Mouse (Mus musculus) kidney, postnatal 4 days (tissue): Measurements from ENCODE around the gene Sergef.
A peak's percentile ranks its signal among the peaks of the same experiment; 100 is the strongest.

ENCODE experiments used
- DNase-seq, 2 experiments: peaks; one replicate each; pipeline ENCODE4 v3.0.0; 2021; ENCODE audit warnings: mixed read lengths in 2 of 2

Sergef gene

GRCm38 (mm10) chr7:46572803-46573594, 66.6 kb downstream of the Sergef start:
- DNase-seq = no peak

- DNase-seq = peak; percentile 53 to 59
Measured at GRCm38 (mm10) chr7:46569509-46569908, 70.1 kb downstream of the Sergef start.

GRCm38 (mm10) chr7:46566318-46567007, 73.1 kb downstream of the Sergef start:
- DNase-seq = no peak

GRCm38 (mm10) chr7:46565374-46565773, 74.2 kb downstream of the Sergef start:
- DNase-seq = no peak

- no peak for DNase-seq
Measured at GRCm38 (mm10) chr7:46563801-46564200, 75.8 kb downstream of the Sergef start.

- DNase-seq = no peak
Measured at GRCm38 (mm10) chr7:46560061-46560460, 79.5 kb downstream of the Sergef start.

GRCm38 (mm10) chr7:46559643-46560042, 80.0 kb downstream of the Sergef start:
- peak; percentile 28 to 31 for DNase-seq

GRCm38 (mm10) chr7:46559006-46559405, 80.6 kb downstream of the Sergef start:
- no peak for DNase-seq

GRCm38 (mm10) chr7:46557996-46558395, 81.6 kb downstream of the Sergef start:
- DNase-seq = no peak

GRCm38 (mm10) chr7:46557387-46557786, 82.2 kb downstream of the Sergef start:
- no peak for DNase-seq

- DNase-seq = no peak
Measured at GRCm38 (mm10) chr7:46556358-46557118, 83.1 kb downstream of the Sergef start.

- DNase-seq = no peak
Measured at GRCm38 (mm10) chr7:46555731-46556130, 83.9 kb downstream of the Sergef start.

GRCm38 (mm10) chr7:46554855-46555254, 84.8 kb downstream of the Sergef start:
- no peak for DNase-seq

- no peak for DNase-seq
Measured at GRCm38 (mm10) chr7:46554003-46554402, 85.6 kb downstream of the Sergef start.

GRCm38 (mm10) chr7:46551935-46552752, 87.5 kb downstream of the Sergef start:
- DNase-seq = no peak

GRCm38 (mm10) chr7:46551173-46551572, 88.4 kb downstream of the Sergef start:
- no peak for DNase-seq

GRCm38 (mm10) chr7:46548124-46548523, 91.5 kb downstream of the Sergef start:
- DNase-seq = no peak

- no peak for DNase-seq
Measured at GRCm38 (mm10) chr7:46547642-46548041, 92.0 kb downstream of the Sergef start.

- no peak for DNase-seq
Measured at GRCm38 (mm10) chr7:46546539-46546938, 93.1 kb downstream of the Sergef start.

- no peak for DNase-seq
Measured at GRCm38 (mm10) chr7:46544195-46544641, 95.4 kb downstream of the Sergef start.

GRCm38 (mm10) chr7:46542117-46542516, 97.5 kb downstream of the Sergef start:
- DNase-seq = no peak

GRCm38 (mm10) chr7:46540616-46541015, 99.0 kb downstream of the Sergef start:
- no peak for DNase-seq
